Mouse (Mus musculus) MEL (cell line): ENCODE measurements around the gene Arhgef16. TPM values are rescaled to one million over a fixed set of nuclear protein-coding genes. Genes with fewer than 3 reads are reported as not detected.

Experiments used
- DNase-seq: peaks from one replicate; pipeline ENCODE4 v3.0.0; 2011; ENCODE audit warnings: low read depth, low spot score
- H3K27ac ChIP-seq: 2 replicates; pipeline ENCODE4 v1.5.1; 2012; ENCODE audit warnings: low read depth, mild to moderate bottlenecking, control low read depth, low read length, moderate library complexity; ENCODE audit not compliant: control insufficient read depth
- H3K27me3 ChIP-seq, 2 experiments: fragments of 150-350 bp in 1 of 2; sonication (generic) in 1 of 2; 2 replicates each; pipeline ENCODE4 v1.6.1; 2012; ENCODE audit warnings: low read length in 2 of 2, mild to moderate bottlenecking in 2 of 2, improper control_type of control experiment in 1 of 2, moderate library complexity in 1 of 2; ENCODE audit not compliant: insufficient read depth in 2 of 2, control insufficient read depth in 1 of 2
- H3K36me3 ChIP-seq, 2 experiments: 2 replicates each; pipeline ENCODE4 v1.6.1; 2012 to 2014; ENCODE audit warnings: low read length in 2 of 2, improper control_type of control experiment in 1 of 2, inconsistent platforms in 1 of 2, mild to moderate bottlenecking in 1 of 2; ENCODE audit not compliant: insufficient read depth in 2 of 2, control insufficient read depth in 1 of 2
- H3K4me1 ChIP-seq, 2 experiments: fragments of 150-350 bp in 1 of 2; sonication (generic) in 1 of 2; 2 replicates each; pipeline ENCODE4 v1.6.1; 2012; ENCODE audit warnings: low read length in 2 of 2, improper control_type of control experiment in 1 of 2, mild to moderate bottlenecking in 1 of 2; ENCODE audit not compliant: insufficient read depth in 2 of 2, control insufficient read depth in 1 of 2
- H3K4me3 ChIP-seq, 2 experiments: fragments of 150-350 bp in 1 of 2; sonication (generic) in 1 of 2; 2 replicates each; pipeline ENCODE4 v1.5.1; 2012; ENCODE audit warnings: low read depth in 2 of 2, low read length in 2 of 2, mild to moderate bottlenecking in 2 of 2, moderate library complexity in 2 of 2, control low read depth in 1 of 2, improper control_type of control experiment in 1 of 2; ENCODE audit not compliant: control insufficient read depth in 1 of 2, insufficient read depth in 1 of 2
- H3K79me2 ChIP-seq: 2 replicates; pipeline ENCODE4 v1.6.1; 2012; ENCODE audit warnings: mild to moderate bottlenecking, low read length, moderate library complexity; ENCODE audit not compliant: control insufficient read depth, poor library complexity, insufficient read depth
- H3K9ac ChIP-seq: 2 replicates; pipeline ENCODE4 v1.6.1; 2012; ENCODE audit warnings: low read depth, mild to moderate bottlenecking, control low read depth, low read length, moderate library complexity; ENCODE audit not compliant: control insufficient read depth, poor library complexity, severe bottlenecking
- H3K9me3 ChIP-seq: fragments of 150-350 bp; sonication (generic); replicated peaks from 2 replicates; pipeline ENCODE4 v1.6.1; 2012; ENCODE audit warnings: mild to moderate bottlenecking, low read length, improper control_type of control experiment, moderate library complexity; ENCODE audit not compliant: insufficient read depth
- ETS1 ChIP-seq: IDR thresholded peaks from 2 replicates; pipeline ENCODE4 v1.6.1; 2012; ENCODE audit warnings: low read depth, mild to moderate bottlenecking, inconsistent platforms, low read length, improper control_type of control experiment, moderate library complexity
- GABPA ChIP-seq: IDR thresholded peaks from 2 replicates; pipeline ENCODE4 v1.6.1; 2012; ENCODE audit warnings: low read depth, mild to moderate bottlenecking, inconsistent platforms, low read length, improper control_type of control experiment, moderate library complexity
- HCFC1 ChIP-seq: IDR thresholded peaks from 2 replicates; pipeline ENCODE4 v1.6.1; 2012; ENCODE audit warnings: low read depth, mild to moderate bottlenecking, inconsistent platforms, low read length, improper control_type of control experiment, moderate library complexity
- JUND ChIP-seq: IDR thresholded peaks from 2 replicates; pipeline ENCODE4 v1.6.1; 2011; ENCODE audit warnings: low read depth, mild to moderate bottlenecking, improper control_type of control experiment, low read length
- MAX ChIP-seq: IDR thresholded peaks from 2 replicates; pipeline ENCODE4 v1.6.1; 2011; ENCODE audit warnings: low read length, improper control_type of control experiment
- MYC ChIP-seq: IDR thresholded peaks from 2 replicates; pipeline ENCODE4 v1.6.1; 2011; ENCODE audit warnings: low read depth, mild to moderate bottlenecking, low read length, improper control_type of control experiment, moderate library complexity
- POLR2AphosphoS2 ChIP-seq: IDR thresholded peaks from 2 replicates; pipeline ENCODE4 v1.6.1; 2011; ENCODE audit warnings: low read length, improper control_type of control experiment
- POLR2AphosphoS5 ChIP-seq: IDR thresholded peaks from 2 replicates; pipeline ENCODE4 v1.6.1; 2012; ENCODE audit warnings: low read depth, borderline replicate concordance, mild to moderate bottlenecking, inconsistent platforms, low read length, moderate library complexity, mixed read lengths
- RCOR1 ChIP-seq: IDR thresholded peaks from 2 replicates; pipeline ENCODE4 v1.6.1; 2012; ENCODE audit warnings: low read depth, mild to moderate bottlenecking, inconsistent platforms, low read length, improper control_type of control experiment
- SIN3A ChIP-seq: IDR thresholded peaks from 2 replicates; pipeline ENCODE4 v1.6.1; 2012; ENCODE audit warnings: low read length, improper control_type of control experiment, inconsistent platforms
- TCF12 ChIP-seq: IDR thresholded peaks from 2 replicates; pipeline ENCODE4 v1.6.1; 2014; ENCODE audit warnings: low read depth, mild to moderate bottlenecking, inconsistent platforms, low read length, improper control_type of control experiment, moderate library complexity
- USF1 ChIP-seq: IDR thresholded peaks from 2 replicates; pipeline ENCODE4 v1.6.1; 2014; ENCODE audit warnings: low read depth, mild to moderate bottlenecking, inconsistent platforms, low read length, improper control_type of control experiment, moderate library complexity
- ZNF384 ChIP-seq: IDR thresholded peaks from 2 replicates; pipeline ENCODE4 v1.6.1; 2012; ENCODE audit warnings: low read depth, mild to moderate bottlenecking, inconsistent platforms, low read length, improper control_type of control experiment
- polyA plus RNA-seq, 2 experiments: library from polyadenylated mRNA; stranded (reverse) in 1 of 2; unstranded in 1 of 2; fragments of >175 nt in 1 of 2; fragments of >200 nt in 1 of 2; gene quantifications; 2 replicates each; pipeline versions ENCODE4 v1.2.1 to v1.2.4; 2012; ENCODE audit warnings: low replicate concordance in 2 of 2, low read depth in 1 of 2; ENCODE audit not compliant: insufficient read length in 2 of 2, insufficient read depth in 1 of 2, missing spikeins in 1 of 2
- total RNA-seq: library from RNA; depleted of rRNA; stranded (reverse); fragments of 300-350 nt; gene quantifications from 2 replicates; pipeline ENCODE4 v1.2.3, GENCODE M21; 2012; rRNA removed

Gene Arhgef16
- total and polyA plus RNA-seq, 3 experiments: not detected

DNA sequence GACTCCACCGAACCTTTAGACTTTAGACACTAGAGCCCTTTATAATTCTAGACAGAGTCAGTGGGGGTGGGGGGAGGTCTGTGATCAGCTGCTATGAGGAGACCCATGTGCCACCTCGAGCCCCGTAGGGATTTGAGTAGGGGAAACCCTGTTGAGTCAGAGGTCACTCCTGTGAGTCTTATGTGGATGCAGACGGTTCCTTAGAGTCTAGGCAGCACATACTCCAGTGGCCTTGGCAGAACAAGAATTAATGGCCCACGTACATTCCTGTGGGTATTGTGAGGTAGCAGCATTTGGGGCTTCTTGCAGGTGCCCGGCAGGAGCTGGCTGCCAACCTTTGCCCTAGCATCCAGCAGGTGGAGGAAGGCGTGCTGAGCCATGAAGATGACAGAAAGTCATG lies 70.1 kb downstream of the Arhgef16 start:
- no peaks in the 10 kb centered on the region for H3K27me3 ChIP-seq
- H3K4me1 ChIP-seq: no peaks in the 10 kb centered on the region
- no peaks in the 10 kb centered on the region for H3K36me3 ChIP-seq
- no peak overlapping the region for H3K4me3 ChIP-seq
- H3K79me2 ChIP-seq: no peaks in the 10 kb centered on the region
- H3K9me3 ChIP-seq: no peaks in the 10 kb centered on the region
- no peak overlapping the region for H3K9ac ChIP-seq
- no peak overlapping the region for H3K27ac ChIP-seq
- no peak for DNase-seq
- TF ChIP-seq RCOR1: no peak
- TF ChIP-seq POLR2AphosphoS2: no peak
- no peak for TF ChIP-seq TCF12
- no peak for TF ChIP-seq JUND

DNA sequence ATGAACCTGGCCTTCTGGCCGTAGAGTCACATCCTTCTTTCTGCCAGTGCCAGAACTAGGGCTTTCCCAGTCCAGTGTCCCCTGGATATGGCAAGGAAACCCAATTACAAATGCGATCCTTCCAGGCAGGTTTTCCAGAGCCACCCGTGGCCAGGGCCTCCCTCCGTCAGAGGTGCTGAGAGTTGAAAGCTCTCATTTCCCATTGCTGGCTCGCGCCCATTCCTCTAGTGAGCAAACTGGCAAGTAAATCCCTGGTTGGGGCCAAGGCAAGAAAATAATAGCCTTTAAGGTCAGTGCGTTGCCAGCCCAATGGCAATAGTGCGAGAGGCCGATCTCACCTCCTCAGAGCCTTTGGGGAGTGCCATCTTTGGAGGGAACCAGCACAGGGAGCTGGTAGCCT lies 71.9 kb downstream of the Arhgef16 start:
- no peaks in the 10 kb centered on the region for H3K79me2 ChIP-seq
- no peak overlapping the region for H3K9ac ChIP-seq
- H3K4me1 ChIP-seq: no peaks in the 10 kb centered on the region
- no peaks in the 10 kb centered on the region for H3K36me3 ChIP-seq
- no peaks in the 10 kb centered on the region for H3K9me3 ChIP-seq
- no peak overlapping the region for H3K27ac ChIP-seq
- no peak overlapping the region for H3K4me3 ChIP-seq
- H3K27me3 ChIP-seq: no peaks in the 10 kb centered on the region
- no peak for DNase-seq
- TF ChIP-seq ETS1 (no peak), HCFC1 (no peak), MAX (no peak), GABPA (no peak), MYC (no peak), POLR2AphosphoS5 (no peak), RCOR1 (no peak), SIN3A (no peak), USF1 (no peak), ZNF384 (no peak)

Other genes with a start within 250 kb of the Arhgef16 start
- 0.04 TPM in 1 of 2 replicates, not detected in the other for gene Trp73, start 161.5 kb downstream of the Arhgef16 start, total RNA-seq
- under 1 TPM in 1 of 2 experiments, not detected in 1; 0.03 TPM for gene Trp73, start 161.5 kb downstream of the Arhgef16 start, polyA plus RNA-seq
- 41.7 and 49.7 TPM in 2 replicates for gene Wrap73, start 159.3 kb downstream of the Arhgef16 start, total RNA-seq
- 10 to 100 TPM in 1 of 2 experiments, not detected in 1; 49.7 TPM for gene Wrap73, start 159.3 kb downstream of the Arhgef16 start, polyA plus RNA-seq
- gene Tprgl, start 141.0 kb downstream of the Arhgef16 start, total RNA-seq: 43.5 and 49.3 TPM in 2 replicates
- 100 to 1,000 TPM in 1 of 2 experiments, 10 to 100 TPM in 1; 67.4 to 163 TPM for gene Tprgl, start 141.0 kb downstream of the Arhgef16 start, polyA plus RNA-seq
- 0.12 TPM in 1 of 2 replicates, not detected in the other for gene Megf6, start 130.9 kb downstream of the Arhgef16 start, total RNA-seq
- gene Megf6, start 130.9 kb downstream of the Arhgef16 start, polyA plus RNA-seq: under 1 TPM in 1 of 2 experiments, not detected in 1; 0.07 TPM
- not detected in 2 replicates for gene B230104I21Rik, start 34.5 kb upstream of the Arhgef16 start, total RNA-seq
- gene B230104I21Rik, start 34.5 kb upstream of the Arhgef16 start, polyA plus RNA-seq: not detected